Mouse (Mus musculus): Measurements from ENCODE around the gene Olfr406. TPM values are rescaled to one million over a fixed set of nuclear protein-coding genes. Genes with fewer than 3 reads are reported as not detected.

Gene Olfr406
- total RNA-seq (2021), result not detected

DNA sequence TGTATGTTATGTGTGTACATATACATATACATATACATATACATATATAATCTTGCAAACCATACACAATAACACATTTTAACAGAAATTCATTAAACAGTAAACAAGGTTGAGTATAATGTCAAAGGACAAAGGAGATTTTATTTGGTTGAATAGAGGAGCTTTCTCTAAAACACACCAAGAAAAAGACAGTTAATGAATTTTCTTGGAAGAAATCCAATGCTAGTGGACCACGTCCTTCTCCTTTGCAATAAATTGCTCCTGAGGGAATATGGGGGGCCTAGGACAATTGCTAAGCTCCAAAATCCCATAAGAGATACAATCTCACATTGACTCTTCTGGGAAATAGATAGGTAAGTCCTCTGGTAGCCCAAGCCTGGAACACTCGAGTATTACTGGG lies at the start of gene Olfr406:
Gene Olfr406 (plus strand): TSS at position 301 of the 400 bp plus-strand sequence.
- intact Hi-C loops (cut with DNase I), result no loop called here
- no peak for DNase-seq

DNA sequence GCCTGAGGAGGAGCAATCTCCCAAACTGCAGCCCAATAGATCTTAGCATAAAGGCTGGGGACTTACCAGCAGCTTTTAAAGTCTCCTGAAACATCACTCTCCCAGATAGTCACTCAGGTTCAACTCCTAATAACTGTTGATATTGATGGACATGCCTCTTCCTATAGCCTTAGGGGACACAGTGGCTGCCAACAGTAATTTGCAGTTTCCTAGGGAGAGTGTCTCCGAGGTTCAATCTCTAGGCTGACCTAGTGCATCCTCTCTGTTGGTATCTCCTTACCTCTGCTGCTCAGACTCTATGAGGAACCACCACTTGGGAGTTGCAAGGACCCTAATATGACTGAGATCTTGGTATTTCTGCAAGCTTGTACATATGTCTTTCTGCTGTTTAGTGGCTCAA lies 48.3 kb upstream of the Olfr406 start, which contains the start of gene Olfr43:
Gene Olfr43 (minus strand): TSS at position 101 of the 400 bp plus-strand sequence.
- DNase-seq, result no peak
- intact Hi-C loops (cut with DNase I), result no loop called here

- intact Hi-C loops (cut with DNase I), result no loop called here
- no peak for DNase-seq
These were observed 18.4 kb upstream of the Olfr406 start for GRCm38 (mm10) chr11:74241201-74241600.

DNA sequence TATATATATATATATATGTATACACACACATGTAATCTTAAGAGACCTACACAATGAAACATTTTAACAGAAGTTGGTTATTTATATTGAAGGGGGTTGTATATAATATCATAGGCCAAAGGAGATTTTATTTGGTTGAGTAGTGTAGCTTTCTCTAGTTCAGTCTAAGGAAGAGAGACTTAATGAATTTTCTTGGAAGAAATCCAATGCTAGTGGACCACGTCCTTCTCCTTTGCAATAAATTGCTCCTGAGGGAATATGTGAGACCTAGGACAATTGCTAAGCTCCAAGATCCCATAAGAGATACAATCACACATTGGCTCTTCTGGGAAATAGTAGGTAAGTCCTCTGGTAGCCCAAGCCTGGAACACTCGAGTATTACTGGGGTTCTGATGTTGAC lies 23.8 kb downstream of the Olfr406 start, which contains the start of gene Olfr59:
Gene Olfr59 (plus strand): TSS at position 301 of the 400 bp plus-strand sequence.
- no peak for DNase-seq
- intact Hi-C loops (cut with DNase I), result no loop called here

DNA sequence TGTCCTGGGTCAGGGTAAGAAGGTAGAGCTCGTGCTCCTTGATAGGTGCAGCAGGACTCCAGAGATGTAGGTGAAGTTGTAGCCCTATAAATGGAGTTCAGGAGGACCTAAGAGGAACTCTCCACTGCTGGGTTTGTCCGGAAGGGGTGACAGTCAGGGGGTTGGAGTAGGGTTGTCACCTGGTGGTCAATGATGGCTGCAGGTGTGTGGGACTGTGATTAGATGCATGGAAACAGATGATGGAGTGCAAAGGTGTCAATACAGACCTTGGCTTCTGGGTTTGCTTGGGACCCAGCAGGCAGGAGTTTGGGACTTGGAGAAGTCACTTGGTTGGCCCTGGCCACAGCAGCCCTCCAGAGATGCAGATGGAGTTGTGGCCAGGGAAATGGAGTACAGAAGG lies 27.6 kb downstream of the Olfr406 start:
- no peak for DNase-seq
- intact Hi-C loops (cut with DNase I), result no loop called here

Other genes starting within 250 kb of the Olfr406 start
- gene Olfr139, start 203.3 kb upstream of the Olfr406 start, total RNA-seq (2021), result not detected
- not detected for gene Olfr399, start 203.2 kb upstream of the Olfr406 start, total RNA-seq (2021)
- not detected for gene Zfp616, start 189.9 kb upstream of the Olfr406 start, total RNA-seq (2021)
- gene Olfr401, start 146.1 kb upstream of the Olfr406 start, total RNA-seq (2021), result not detected
- not detected for gene Olfr402, start 106.3 kb upstream of the Olfr406 start, total RNA-seq (2021)
- not detected for gene Olfr403, start 73.6 kb upstream of the Olfr406 start, total RNA-seq (2021)
- not detected for gene Olfr43, start 48.4 kb upstream of the Olfr406 start, total RNA-seq (2021)
- not detected for gene Olfr59, start 23.9 kb downstream of the Olfr406 start, total RNA-seq (2021)
- not detected for gene Olfr410, start 78.2 kb downstream of the Olfr406 start, total RNA-seq (2021)
- not detected for gene Olfr411, start 92.8 kb downstream of the Olfr406 start, total RNA-seq (2021)
- not detected for gene Olfr412, start 102.3 kb downstream of the Olfr406 start, total RNA-seq (2021)